Mouse (Mus musculus): Measurements from ENCODE around the gene Tmem200b.

Tmem200b gene

DNA sequence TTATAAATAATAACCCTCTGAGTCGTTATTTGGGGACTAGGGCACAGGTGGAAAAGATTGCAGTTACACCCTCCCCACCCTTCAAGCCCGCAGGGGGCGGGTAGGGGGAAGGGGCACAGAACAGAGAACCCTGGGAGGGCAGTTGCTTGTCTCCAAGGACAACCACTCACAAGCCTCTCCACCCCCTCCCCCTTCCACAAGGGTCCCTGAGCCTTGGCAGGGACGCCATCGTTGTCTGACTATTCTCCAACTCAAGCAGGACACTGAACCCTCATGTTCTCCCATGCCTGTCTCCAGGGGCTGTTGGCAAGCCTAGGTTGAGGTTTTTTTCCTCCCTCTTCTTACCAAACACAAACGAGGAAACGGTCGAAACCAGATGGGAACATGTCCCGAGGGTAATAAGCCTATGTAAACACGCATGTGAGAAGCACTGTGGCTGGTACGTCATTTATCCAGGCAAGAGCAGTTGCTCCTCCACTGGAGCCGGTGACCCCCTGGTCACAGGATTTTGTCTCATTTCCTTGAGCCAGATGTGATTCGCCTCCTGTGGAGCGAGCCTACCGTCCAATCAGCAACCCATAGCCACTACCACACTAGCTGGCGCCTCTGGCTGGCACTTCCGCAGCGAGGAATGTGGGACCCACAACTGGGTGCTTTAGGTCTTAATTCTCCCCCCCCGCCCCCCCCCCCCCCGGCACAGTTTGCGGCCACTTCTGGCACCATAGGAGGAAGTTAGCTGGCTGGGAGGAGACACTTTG is 11.2 kb upstream of the Tmem200b start:
- DNase-seq (ENCODE audit: low read depth, low spot score), result no peak

GRCm38 (mm10) chr4:131911521-131911920 is 10.1 kb upstream of the Tmem200b start:
- DNase-seq (ENCODE audit: low read depth, low spot score), result no peak

GRCm38 (mm10) chr4:131913526-131913925 is 8.0 kb upstream of the Tmem200b start:
- no peak for DNase-seq (ENCODE audit: low read depth, low spot score)

DNA sequence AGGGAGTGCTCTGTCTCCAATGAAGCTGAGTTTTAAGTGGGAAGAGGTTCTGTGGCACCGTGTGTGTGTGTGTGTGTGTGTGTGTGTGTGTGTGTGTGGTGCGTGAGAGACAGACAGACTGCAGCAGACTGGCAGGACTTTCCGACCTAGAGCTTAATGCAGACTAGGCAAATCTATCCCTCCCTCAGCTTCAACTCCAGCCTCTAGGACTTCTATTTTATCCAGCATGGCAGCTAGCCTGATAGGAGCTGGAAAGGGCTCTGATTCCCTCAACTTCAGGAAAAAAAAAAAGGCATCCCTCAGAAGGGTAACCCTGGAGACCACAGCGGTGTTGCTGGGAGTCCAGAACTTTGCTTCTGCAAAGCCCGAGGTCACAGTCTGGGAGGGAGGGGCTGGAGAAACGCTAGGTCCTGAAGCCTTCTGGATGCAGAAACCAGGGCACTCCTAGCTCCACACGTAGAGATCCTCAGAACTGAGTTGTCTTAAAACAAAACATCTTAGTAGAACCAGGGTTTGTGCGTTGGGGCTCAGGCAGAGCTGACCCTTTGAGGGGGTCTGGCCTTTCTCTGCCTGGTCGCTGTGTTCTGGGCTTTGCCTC is 7.4 kb upstream of the Tmem200b start:
- DNase-seq (ENCODE audit: low read depth, low spot score), result no peak

DNA sequence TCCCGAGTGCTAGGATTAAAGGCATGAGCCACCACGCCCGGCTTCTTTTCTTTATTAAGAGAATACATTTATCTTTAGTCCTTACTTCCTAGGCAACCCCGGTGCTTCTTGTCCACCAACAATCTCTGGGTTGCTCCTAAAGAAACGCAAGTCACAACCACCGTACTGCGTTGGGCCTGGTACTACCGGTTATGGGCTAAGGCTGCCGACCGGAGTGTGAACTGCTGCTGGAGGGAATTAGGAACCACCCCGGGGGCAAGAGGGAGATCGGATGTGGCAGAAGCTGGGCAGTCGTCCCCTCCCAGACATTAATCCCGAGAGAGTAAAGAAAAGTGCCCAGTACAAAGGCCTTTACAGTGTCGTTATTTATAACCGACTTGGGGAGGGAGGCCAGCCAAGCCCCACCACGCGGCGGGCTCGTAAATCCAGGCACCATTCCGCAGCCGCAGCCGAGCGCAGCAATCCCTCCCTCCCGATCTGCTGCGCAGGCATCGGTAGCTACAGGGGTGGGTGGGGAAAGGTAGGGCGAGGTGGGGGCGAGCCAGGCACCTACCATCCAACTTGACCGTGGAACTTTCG is 6.6 kb upstream of the Tmem200b start:
- no peak for DNase-seq (ENCODE audit: low read depth, low spot score)

- no peak for DNase-seq (ENCODE audit: low read depth, low spot score)
Measured at GRCm38 (mm10) chr4:131915821-131916328, 5.7 kb upstream of the Tmem200b start.

- no peak for DNase-seq (ENCODE audit: low read depth, low spot score)
Measured at GRCm38 (mm10) chr4:131916425-131916824, 5.1 kb upstream of the Tmem200b start.

- no peak for DNase-seq (ENCODE audit: low read depth, low spot score)
Measured at GRCm38 (mm10) chr4:131917010-131917555, 4.5 kb upstream of the Tmem200b start.

- DNase-seq (ENCODE audit: low read depth, low spot score), result no peak
Measured at GRCm38 (mm10) chr4:131918026-131918533, 3.5 kb upstream of the Tmem200b start.

DNA sequence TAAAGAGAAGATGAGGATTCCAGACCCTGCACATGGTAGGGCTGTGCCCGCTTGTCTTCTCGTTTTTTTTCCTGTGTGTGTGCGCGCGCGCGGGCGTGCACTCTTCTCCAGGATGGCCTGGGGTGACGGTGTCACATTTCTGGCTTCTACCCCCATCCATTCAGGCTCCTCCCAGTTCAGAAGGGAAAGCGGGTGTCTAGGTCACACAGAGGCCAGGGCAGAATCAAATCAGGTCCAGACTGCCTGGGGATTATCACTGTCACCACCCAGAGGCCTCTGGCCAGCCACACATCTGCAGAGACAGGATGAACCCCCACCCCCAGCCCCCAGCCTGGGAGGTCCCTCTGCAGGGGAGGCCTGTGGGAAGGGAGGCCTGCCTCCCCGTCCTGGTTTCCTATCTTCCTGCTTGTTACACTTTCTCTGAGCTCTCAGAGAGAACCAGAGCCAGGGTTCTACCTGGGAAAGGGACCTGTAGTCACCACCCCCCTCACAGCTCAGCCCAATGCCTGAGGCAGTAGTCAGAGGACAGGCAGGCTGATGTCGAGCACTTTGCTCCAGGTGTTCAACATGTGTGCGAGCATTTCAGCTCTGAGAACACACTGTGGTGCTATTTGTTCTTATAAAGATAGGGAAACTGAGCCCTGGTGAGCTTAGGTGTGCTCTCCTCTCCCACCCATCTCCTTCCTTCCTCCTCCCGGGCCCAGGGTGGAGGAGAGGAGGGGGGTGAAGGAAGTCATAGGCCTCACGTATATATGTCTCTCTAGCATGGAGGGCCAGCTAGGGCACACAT is 2.7 kb upstream of the Tmem200b start:
- DNase-seq (ENCODE audit: low read depth, low spot score), result no peak

GRCm38 (mm10) chr4:131919506-131920140 is 1.9 kb upstream of the Tmem200b start:
- no peak for DNase-seq (ENCODE audit: low read depth, low spot score)

DNA sequence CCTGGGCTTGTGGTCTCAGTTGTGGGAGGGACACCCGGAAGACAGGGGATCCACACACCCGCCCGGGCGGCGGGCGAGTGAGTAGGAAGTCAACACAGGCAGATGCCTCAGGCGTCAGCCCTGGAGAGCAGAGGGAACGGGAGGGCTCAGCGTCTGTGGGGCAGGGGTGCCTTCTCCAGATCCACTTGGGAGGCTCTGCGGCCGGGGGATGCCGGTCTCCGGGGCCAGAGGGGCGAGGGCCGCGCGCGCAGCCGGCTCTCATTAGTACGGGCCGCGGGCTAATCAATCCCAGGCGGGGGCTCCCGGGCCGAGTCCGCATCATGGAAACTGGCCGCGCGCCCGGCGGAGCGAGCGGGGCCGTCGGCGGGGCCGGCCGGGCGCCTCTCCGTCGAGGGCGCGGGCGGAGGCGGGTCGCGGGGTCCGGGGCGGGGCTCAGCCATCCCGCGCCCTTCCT is 1.4 kb upstream of the Tmem200b start:
- DNase-seq (ENCODE audit: low read depth, low spot score), result no peak

DNA sequence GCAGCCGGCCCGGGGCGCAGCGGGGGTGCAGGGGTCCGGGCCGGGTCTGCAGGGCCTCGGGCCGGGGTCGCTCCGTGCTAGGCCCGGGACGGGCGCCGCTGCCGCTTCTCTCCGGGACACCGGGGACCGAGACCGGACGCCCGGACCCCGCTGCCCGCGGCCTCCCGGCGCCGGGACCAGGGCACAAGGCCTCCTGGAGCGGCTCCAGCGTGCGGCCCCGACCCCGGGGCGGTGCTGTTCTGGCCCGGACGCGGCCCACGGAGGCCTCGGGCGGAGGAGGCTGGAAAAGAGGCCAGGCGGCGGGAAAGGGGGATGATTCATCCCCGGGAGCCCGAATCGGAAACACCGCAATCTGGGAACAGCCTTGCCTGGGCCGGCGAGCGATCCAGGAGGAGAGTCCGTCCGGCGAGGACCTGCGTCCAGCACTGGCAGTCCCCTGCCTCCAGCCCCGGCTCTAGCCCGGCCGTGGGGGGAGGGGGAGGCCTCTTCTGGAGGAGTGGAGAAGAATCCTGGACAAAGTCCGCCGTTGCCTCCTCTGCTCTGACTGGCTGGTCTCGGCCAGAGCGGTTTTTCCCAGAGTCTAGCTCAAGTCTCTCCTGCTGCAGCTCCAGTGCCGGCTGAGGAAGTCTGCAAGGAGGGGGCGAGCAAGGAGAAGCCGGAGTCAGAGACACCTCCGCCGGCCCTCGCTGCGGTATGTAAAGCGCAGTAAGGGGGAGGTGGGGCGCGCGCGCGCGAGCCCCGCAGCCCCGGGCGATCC is 798 bp upstream of the Tmem200b start:
- no peak for DNase-seq (ENCODE audit: low read depth, low spot score)

DNA sequence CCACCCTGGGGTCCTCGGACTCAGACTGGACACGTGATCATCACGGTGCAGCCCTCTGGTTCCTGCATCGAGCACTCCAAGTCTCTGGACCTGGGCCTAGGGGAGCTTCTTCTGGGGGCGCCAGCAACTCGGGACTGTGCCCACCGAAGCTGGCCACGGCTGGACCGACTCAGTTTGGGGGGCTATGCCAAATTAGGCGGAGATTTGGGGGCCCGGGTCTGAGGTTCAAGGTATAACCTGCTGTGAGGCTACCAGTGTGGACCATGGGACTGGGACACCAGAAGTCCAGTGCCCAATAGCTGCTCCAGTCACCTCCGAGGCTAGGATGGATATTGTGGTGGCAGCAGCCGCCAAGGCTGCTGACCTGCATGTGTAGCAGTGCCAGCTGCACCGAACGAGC is 833 bp downstream of the Tmem200b start:
- no peak for DNase-seq (ENCODE audit: low read depth, low spot score)

- DNase-seq (ENCODE audit: low read depth, low spot score), result no peak
Measured at GRCm38 (mm10) chr4:131924096-131924810, 2.7 kb downstream of the Tmem200b start.

GRCm38 (mm10) chr4:131929146-131929545 is 7.6 kb downstream of the Tmem200b start:
- no peak for DNase-seq (ENCODE audit: low read depth, low spot score)

DNA sequence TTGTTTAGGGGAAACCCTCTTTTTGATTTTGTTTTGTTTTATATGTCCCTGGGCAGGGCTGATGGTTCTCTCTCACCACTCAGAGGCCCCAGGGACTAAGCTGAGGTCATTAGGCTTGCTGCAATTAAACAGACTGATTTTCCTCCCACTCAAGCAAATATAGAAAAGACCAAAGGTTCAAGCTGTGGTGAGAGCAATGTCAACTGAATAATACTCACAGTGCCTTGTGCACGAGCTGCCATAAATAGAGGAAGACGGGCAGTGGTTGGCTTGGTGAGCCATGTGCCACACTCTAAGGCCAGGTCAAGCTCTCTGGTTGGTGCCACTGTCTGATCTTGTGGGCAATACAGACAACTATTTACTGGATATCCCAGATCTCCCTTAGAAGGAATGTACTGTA is 17.9 kb downstream of the Tmem200b start:
- no peak for DNase-seq (ENCODE audit: low read depth, low spot score)

DNA sequence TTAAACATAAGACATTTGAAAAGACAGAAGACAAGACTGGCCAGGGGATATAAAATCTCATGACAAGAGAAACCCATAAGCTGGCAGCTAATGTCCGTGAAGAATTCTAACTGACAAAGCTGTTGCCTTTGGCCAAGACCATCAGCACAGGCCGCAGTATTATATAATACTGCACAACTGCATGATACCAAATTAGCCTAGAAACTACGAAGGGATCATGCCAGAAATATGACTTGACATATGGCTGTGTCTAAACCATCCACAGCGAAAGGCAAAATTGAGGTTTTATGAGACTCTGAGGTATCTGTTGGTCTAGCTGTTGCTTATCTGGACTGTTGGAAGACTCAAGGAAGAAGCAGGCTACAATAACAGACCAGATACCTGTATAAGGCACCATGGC is 19.3 kb downstream of the Tmem200b start:
- DNase-seq (ENCODE audit: low read depth, low spot score), result no peak

DNA sequence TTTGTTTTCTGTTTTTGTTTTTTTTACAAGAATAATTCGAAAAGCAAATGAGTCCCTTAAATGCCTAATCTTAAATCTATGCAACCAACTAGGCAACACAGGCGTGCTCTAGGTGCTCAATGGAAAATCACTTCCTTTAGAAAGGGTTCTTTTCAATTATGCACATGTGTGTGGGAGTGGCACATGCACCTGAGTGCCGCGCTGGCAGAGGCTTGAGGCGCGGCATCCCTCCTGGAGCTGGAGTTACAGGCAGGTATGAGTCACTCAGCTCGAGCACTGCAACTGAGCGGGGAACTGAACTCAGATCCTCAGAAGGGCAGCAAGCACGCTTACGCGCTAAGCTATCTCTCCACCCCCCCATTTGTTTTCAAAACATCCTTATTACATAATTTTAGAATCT is 26.3 kb downstream of the Tmem200b start:
- DNase-seq (ENCODE audit: low read depth, low spot score), result no peak

- DNase-seq (ENCODE audit: low read depth, low spot score), result no peak
Measured at GRCm38 (mm10) chr4:131949903-131950302, 28.3 kb downstream of the Tmem200b start.

All from retina, adult 2 months (tissue).